Mouse (Mus musculus): Measurements from ENCODE around the gene Tprg. TPM values are rescaled to one million over a fixed set of nuclear protein-coding genes. Genes with fewer than 3 reads are reported as not detected.

The Tprg gene
- total and polyA plus RNA-seq, 3 experiments = not detected

- DNase-seq = no peak
These were observed 138.8 kb downstream of the Tprg start for GRCm38 (mm10) chr16:25425376-25425775.

- no peak for DNase-seq
These were observed 139.6 kb downstream of the Tprg start for GRCm38 (mm10) chr16:25426261-25426660.

- DNase-seq = no peak
These were observed 153.4 kb downstream of the Tprg start for GRCm38 (mm10) chr16:25440039-25440438.

- DNase-seq = no peak
These were observed 159.0 kb downstream of the Tprg start for GRCm38 (mm10) chr16:25445580-25445979.

- DNase-seq = no peak
These were observed 164.9 kb downstream of the Tprg start for GRCm38 (mm10) chr16:25451511-25451910.

- no peak for DNase-seq
These were observed 178.1 kb downstream of the Tprg start for GRCm38 (mm10) chr16:25464732-25465131.

GRCm38 (mm10) chr16:25465435-25466139 lies 179.0 kb downstream of the Tprg start:
- no peak for DNase-seq

GRCm38 (mm10) chr16:25468040-25468439 lies 181.4 kb downstream of the Tprg start:
- no peak for DNase-seq

- no peak for DNase-seq
These were observed 182.0 kb downstream of the Tprg start for GRCm38 (mm10) chr16:25468662-25469061.

Data from adrenal gland, adult 2 months (tissue).